Mouse (Mus musculus): ENCODE measurements around the gene Cx3cr1. TPM values are rescaled to one million over a fixed set of nuclear protein-coding genes. Genes with fewer than 3 reads are reported as not detected.
"Not testable (repeated sequence)": the region's sequence is repeated elsewhere in the genome, so short reads cannot be mapped to it uniquely, and the experiment has no call there.

The Cx3cr1 gene
- polyA plus RNA-seq, 1 experiment from 2014 or later = 7.3 TPM

GRCm38 (mm10) chr9:120023086-120023811, 46.4 kb downstream of the Cx3cr1 start, which contains the start of gene Xirp1:
Xirp1 (minus strand) TSS chr9:120023598.
- Histone ChIP-seq H3K9ac (no peak within 1 kb of the TSS), H3K4me3 (replicated peaks) (no peak within 1 kb of the TSS), H3K27ac (no peak within 1 kb of the TSS), H3K4me2 (no peak within 1 kb of the TSS), H3K36me3 (no peaks in the 10 kb centered on the region), H3K27me3 (no peaks in the 10 kb centered on the region), H3K4me1 (peaks cover 10% of the 10 kb centered on the region), H3K9me3 (replicated peaks) (no peaks in the 10 kb centered on the region)
- 83% methylated on average over 18 of the region's 18 CpGs for WGBS
- no peak for ATAC-seq (replicated peaks; ENCODE audit: low FRiP score)

- WGBS = 63% methylated on average over 5 of the region's 5 CpGs
- H3K27me3 ChIP-seq = no peaks in the 10 kb centered on the region
- no peak overlapping the region for H3K4me3 ChIP-seq (replicated peaks)
- H3K9me3 ChIP-seq (replicated peaks) = no peaks in the 10 kb centered on the region
- H3K4me2 ChIP-seq = no peak overlapping the region
- no peak overlapping the region for H3K27ac ChIP-seq
- H3K4me1 ChIP-seq = peaks cover 13% of the 10 kb centered on the region; the same call in 1 of the 2 replicates
- H3K9ac ChIP-seq = no peak overlapping the region
- H3K36me3 ChIP-seq = no peaks in the 10 kb centered on the region
- no peak for ATAC-seq (replicated peaks; ENCODE audit: low FRiP score)
Observed at GRCm38 (mm10) chr9:120021164-120021563, 48.5 kb downstream of the Cx3cr1 start.

- Histone ChIP-seq H3K36me3 (no peaks in the 10 kb centered on the region), H3K4me3 (replicated peaks) (no peak overlapping the region), H3K4me2 (no peak overlapping the region), H3K27ac (0 out of 2 replicates have a peak overlapping the region, but pooled peaks have one; percentile 32), H3K27me3 (no peaks in the 10 kb centered on the region), H3K9me3 (replicated peaks) (no peaks in the 10 kb centered on the region), H3K4me1 (peaks cover 13% of the 10 kb centered on the region; the same call in 1 of the 2 replicates), H3K9ac (no peak overlapping the region)
- no peak for ATAC-seq (replicated peaks; ENCODE audit: low FRiP score)
- 42% methylated on average over 7 of the region's 7 CpGs for WGBS
Observed at GRCm38 (mm10) chr9:120020285-120020890, 49.3 kb downstream of the Cx3cr1 start.

GRCm38 (mm10) chr9:120016956-120017355, 52.7 kb downstream of the Cx3cr1 start:
- Histone ChIP-seq H3K27ac (no peak overlapping the region), H3K27me3 (peaks cover 9% of the 10 kb centered on the region; the same call in 1 of the 2 replicates), H3K9ac (no peak overlapping the region), H3K36me3 (no peaks in the 10 kb centered on the region), H3K9me3 (replicated peaks) (no peaks in the 10 kb centered on the region), H3K4me1 (peaks cover 13% of the 10 kb centered on the region; the same call in 1 of the 2 replicates), H3K4me3 (replicated peaks) (no peak overlapping the region), H3K4me2 (no peak overlapping the region)
- no peak for ATAC-seq (replicated peaks; ENCODE audit: low FRiP score)
- WGBS = 48% methylated on average over 10 of the region's 10 CpGs

GRCm38 (mm10) chr9:120014828-120015227, 54.9 kb downstream of the Cx3cr1 start:
- Histone ChIP-seq H3K4me2 (no peak overlapping the region), H3K27ac (no peak overlapping the region), H3K9me3 (replicated peaks) (no peaks in the 10 kb centered on the region), H3K9ac (no peak overlapping the region), H3K27me3 (peaks cover 9% of the 10 kb centered on the region; the same call in 1 of the 2 replicates), H3K36me3 (no peaks in the 10 kb centered on the region), H3K4me3 (replicated peaks) (no peak overlapping the region), H3K4me1 (peaks cover 21% of the 10 kb centered on the region)
- 44% methylated on average over 6 of the region's 6 CpGs for WGBS
- ATAC-seq (replicated peaks; ENCODE audit: low FRiP score) = no peak

GRCm38 (mm10) chr9:120013251-120013820, 56.3 kb downstream of the Cx3cr1 start:
- Histone ChIP-seq H3K4me1 (peaks cover 21% of the 10 kb centered on the region), H3K9ac (no peak overlapping the region), H3K9me3 (replicated peaks) (no peaks in the 10 kb centered on the region), H3K4me2 (no peak overlapping the region), H3K36me3 (no peaks in the 10 kb centered on the region), H3K27me3 (peaks cover 9% of the 10 kb centered on the region; the same call in 1 of the 2 replicates), H3K4me3 (replicated peaks) (no peak overlapping the region), H3K27ac (no peak overlapping the region)
- no peak for ATAC-seq (replicated peaks; ENCODE audit: low FRiP score)
- WGBS = 78% methylated on average over 11 of the region's 11 CpGs

GRCm38 (mm10) chr9:120012781-120013180, 56.9 kb downstream of the Cx3cr1 start:
- no peak overlapping the region for H3K4me3 ChIP-seq (replicated peaks)
- H3K9ac ChIP-seq = no peak overlapping the region
- 78% methylated on average over 5 of the region's 5 CpGs for WGBS
- no peaks in the 10 kb centered on the region for H3K9me3 ChIP-seq (replicated peaks)
- no peak for ATAC-seq (replicated peaks; ENCODE audit: low FRiP score)
- no peaks in the 10 kb centered on the region for H3K36me3 ChIP-seq
- H3K27me3 ChIP-seq = peaks cover 9% of the 10 kb centered on the region; the same call in 1 of the 2 replicates
- peaks cover 21% of the 10 kb centered on the region for H3K4me1 ChIP-seq
- no peak overlapping the region for H3K4me2 ChIP-seq
- no peak overlapping the region for H3K27ac ChIP-seq

- not testable (repeated sequence) for H3K9ac ChIP-seq; ATAC-seq (replicated peaks; ENCODE audit: low FRiP score); H3K4me3 ChIP-seq (replicated peaks); H3K36me3 ChIP-seq; H3K27ac ChIP-seq; H3K9me3 ChIP-seq (replicated peaks); H3K27me3 ChIP-seq
- Histone ChIP-seq H3K4me2 (0 out of 2 replicates have a peak overlapping the region, but pooled peaks have one; percentile 90), H3K4me1 (peaks cover 20% of the 10 kb centered on the region)
- WGBS = 86% methylated on average over 6 of the region's 6 CpGs
Observed at GRCm38 (mm10) chr9:120012161-120012560, 57.5 kb downstream of the Cx3cr1 start.

- Histone ChIP-seq H3K9ac (no peak overlapping the region; the same call in 1 of the 2 replicates), H3K27me3 (peaks cover 9% of the 10 kb centered on the region; the same call in 1 of the 2 replicates)
- no peak; the same call in 1 of the 2 replicates for ATAC-seq (replicated peaks; ENCODE audit: low FRiP score)
Observed at GRCm38 (mm10) chr9:120011533-120011932, 58.1 kb downstream of the Cx3cr1 start.

GRCm38 (mm10) chr9:120010781-120011511, 58.7 kb downstream of the Cx3cr1 start:
- H3K4me1 ChIP-seq = peaks cover 17% of the 10 kb centered on the region
- H3K4me3 ChIP-seq (replicated peaks) = peak overlapping the region; percentile 49
- WGBS = 2% methylated on average over 58 of the region's 60 CpGs
- H3K9ac ChIP-seq = peak overlapping the region; percentile 27; the same call in 1 of the 2 replicates
- H3K4me2 ChIP-seq = peak overlapping the region; percentile 90
- no peaks in the 10 kb centered on the region for H3K36me3 ChIP-seq
- peak overlapping the region; percentile 79 for H3K27ac ChIP-seq
- ATAC-seq (replicated peaks; ENCODE audit: low FRiP score) = peak; percentile 90
- peaks cover 9% of the 10 kb centered on the region; the same call in 1 of the 2 replicates for H3K27me3 ChIP-seq
- no peaks in the 10 kb centered on the region for H3K9me3 ChIP-seq (replicated peaks)

More at GRCm38 (mm10) chr9:120011533-120011932, 58.1 kb downstream of the Cx3cr1 start:
- Histone ChIP-seq H3K36me3 (no peaks in the 10 kb centered on the region), H3K4me3 (replicated peaks) (peak overlapping the region; percentile 49), H3K27ac (peak overlapping the region; percentile 79), H3K9me3 (replicated peaks) (no peaks in the 10 kb centered on the region), H3K4me2 (peak overlapping the region; percentile 90), H3K4me1 (peaks cover 14% of the 10 kb centered on the region)
- 2% methylated on average over 10 of the region's 10 CpGs for WGBS

GRCm38 (mm10) chr9:120009871-120010270, 59.8 kb downstream of the Cx3cr1 start:
- peaks cover 9% of the 10 kb centered on the region; the same call in 1 of the 2 replicates for H3K27me3 ChIP-seq
- no peak overlapping the region for H3K27ac ChIP-seq
- WGBS = 97% methylated on average over 3 of the region's 3 CpGs
- no peak overlapping the region for H3K4me2 ChIP-seq
- H3K36me3 ChIP-seq = no peaks in the 10 kb centered on the region
- peaks cover 17% of the 10 kb centered on the region for H3K4me1 ChIP-seq
- no peak overlapping the region for H3K4me3 ChIP-seq (replicated peaks)
- no peak overlapping the region for H3K9ac ChIP-seq
- ATAC-seq (replicated peaks; ENCODE audit: low FRiP score) = no peak
- no peaks in the 10 kb centered on the region for H3K9me3 ChIP-seq (replicated peaks)
